Mouse (Mus musculus): Measurements from ENCODE around the gene Glcci1. TPM values are rescaled to one million over a fixed set of nuclear protein-coding genes. Genes with fewer than 3 reads are reported as not detected.

The Glcci1 gene
- total and polyA plus RNA-seq, 3 experiments: 1.9 to 3.5 (median 2.4) TPM

DNA sequence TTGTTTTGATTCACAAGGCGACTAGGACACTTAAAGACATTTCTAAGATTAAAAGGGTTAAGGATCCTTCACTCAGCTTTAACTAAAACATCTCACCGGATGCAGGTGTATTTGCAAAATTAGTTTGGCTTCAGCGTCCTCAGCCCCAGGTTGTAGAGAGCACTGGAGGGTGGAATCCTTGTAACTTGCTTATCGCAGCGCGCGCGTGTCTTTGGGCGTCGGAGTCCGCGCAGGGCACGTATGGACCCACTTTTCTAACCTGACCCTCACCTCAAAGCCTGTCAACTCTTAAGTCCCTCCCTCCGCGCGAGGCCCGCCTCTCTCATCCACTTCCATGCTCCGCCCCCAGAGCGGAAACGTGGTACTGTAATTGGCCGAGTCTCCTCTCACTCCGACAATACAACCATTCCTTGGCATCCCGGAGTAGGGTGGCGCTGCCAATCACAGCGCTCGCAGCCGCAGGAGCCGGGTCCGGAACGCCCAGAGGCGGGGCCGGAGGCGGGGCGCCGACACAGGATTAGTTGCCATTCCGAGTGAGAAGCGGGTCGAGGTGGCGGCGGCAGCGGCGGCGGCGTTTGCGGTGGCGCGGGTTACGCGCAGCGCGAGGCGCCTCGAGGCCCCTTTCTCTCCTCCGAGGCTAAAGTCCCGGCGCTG is 390 bp upstream of the Glcci1 start:
- Histone ChIP-seq H3K27ac (ENCODE audit: insufficient read depth, low read depth) (peak overlapping the region; percentile 86), H3K4me2 (ENCODE audit: insufficient read depth, low read depth, poor library complexity, severe bottlenecking) (peak overlapping the region; percentile 98), H3K79me2 (replicated peaks; ENCODE audit: control insufficient read depth, extremely low read depth, insufficient read depth, poor library complexity, severe bottlenecking) (peaks cover 31% of the 10 kb centered on the region), H3K4me3 (replicated peaks in 1 of 3; ENCODE audit: low read depth in 2 of 3, low read length in 2 of 3, poor library complexity in 1 of 3) (peak overlapping the region; percentile 61 to 89 (median 81)), H3K9ac (ENCODE audit: insufficient read depth, low read depth) (peak overlapping the region; percentile 93), H3K4me1 (ENCODE audit: control insufficient read depth in 1 of 2, insufficient read depth in 2 of 2) (peaks cover 11 to 56% of the 10 kb centered on the region in 2 experiments), H3K36me3 (replicated peaks in 1 of 2; ENCODE audit: control insufficient read depth in 1 of 2, insufficient read depth in 1 of 2, low read length in 1 of 2) (no peaks in the 10 kb centered on the region), H3K27me3 (replicated peaks) (no peaks in the 10 kb centered on the region), H3K9me3 (replicated peaks; ENCODE audit: low read length) (no peaks in the 10 kb centered on the region)
- in situ Hi-C loops (cut with MboI; ENCODE audit: low pct_ligation_motif_present, low pct_unique_long_range_greater_than_20kb, low sequenced_read_pairs): loop anchor here (10.0 kb wide), 1 partner anchor 154 kb away; no protein-coding TSS in a partner anchor
- dilution Hi-C loops (cut with MboI; ENCODE audit: extremely low pct_ligation_motif_present, extremely low pct_unique_long_range_greater_than_20kb, low sequenced_read_pairs): no loop called here
- peak; percentile 99 for DNase-seq (ENCODE audit: extremely low read depth)
- no peak for TF ChIP-seq SMC3 (IDR thresholded peaks at IDR 0.05; ENCODE audit: low read depth, low read length)
- TF ChIP-seq ZC3H11A (IDR thresholded peaks at IDR 0.05; ENCODE audit: low read depth, low read length): no peak
- peak; percentile 48 for TF ChIP-seq NRF1 (IDR thresholded peaks at IDR 0.05; ENCODE audit: low read depth, low read length)
- TF ChIP-seq JUN (IDR thresholded peaks at IDR 0.05; ENCODE audit: insufficient read depth, low read depth, low read length): no peak
- 0 out of 2 replicates have a peak, but pooled peaks have one; percentile 51 for TF ChIP-seq MYC (IDR thresholded peaks at IDR 0.05; ENCODE audit: low read depth, low read length)
- peak; percentile 59 for TF ChIP-seq MXI1 (IDR thresholded peaks at IDR 0.05; ENCODE audit: low read depth, low read length)
- TF ChIP-seq USF1 (IDR thresholded peaks at IDR 0.05; ENCODE audit: low read depth, low read length): no peak
- TF ChIP-seq KAT2A (IDR thresholded peaks at IDR 0.05; ENCODE audit: insufficient replicate concordance, low read length): peak; percentile 37; the same call in 1 of the 2 replicates
- no peak for TF ChIP-seq USF2 (conservative IDR thresholded peaks at IDR 0.05; ENCODE audit: low read depth, low read length)
- 0 out of 2 replicates have a peak, but pooled peaks have one; percentile 57 for TF ChIP-seq CHD1 (IDR thresholded peaks at IDR 0.05; ENCODE audit: low read depth, low read length)
- TF ChIP-seq SIN3A (IDR thresholded peaks at IDR 0.05; ENCODE audit: low read length): peak; percentile 77; the same call in 1 of the 2 replicates
- TF ChIP-seq ELF1 (IDR thresholded peaks at IDR 0.05; ENCODE audit: low read depth, low read length): peak; percentile 72
- no peak for TF ChIP-seq JUND (conservative IDR thresholded peaks at IDR 0.05; ENCODE audit: low read depth, low read length)
- TF ChIP-seq E2F4 (IDR thresholded peaks at IDR 0.05; ENCODE audit: insufficient replicate concordance, low read depth, low read length): 0 out of 2 replicates have a peak, but pooled peaks have one; percentile 33
- peak; percentile 65 for TF ChIP-seq HCFC1 (IDR thresholded peaks at IDR 0.05; ENCODE audit: low read depth, low read length)
- 0 out of 2 replicates have a peak, but pooled peaks have one; percentile 4 for TF ChIP-seq MEF2A (IDR thresholded peaks at IDR 0.05; ENCODE audit: borderline replicate concordance, low read depth, low read length)
- TF ChIP-seq POLR2AphosphoS2 (IDR thresholded peaks at IDR 0.05; ENCODE audit: low read depth, low read length): 0 out of 2 replicates have a peak, but pooled peaks have one; percentile 61
- peak; percentile 88 for TF ChIP-seq NELFE (IDR thresholded peaks at IDR 0.05; ENCODE audit: low read depth, low read length)
- peak; percentile 93 for TF ChIP-seq ZMIZ1 (IDR thresholded peaks at IDR 0.05; ENCODE audit: low read depth, low read length)
- TF ChIP-seq ETS1 (conservative IDR thresholded peaks at IDR 0.05; ENCODE audit: low read depth, low read length): 0 out of 2 replicates have a peak, but pooled peaks have one; percentile 15
- TF ChIP-seq TCF12 (IDR thresholded peaks at IDR 0.05; ENCODE audit: low read depth, low read length): peak; percentile 96
- no peak for TF ChIP-seq ZNF384 (IDR thresholded peaks at IDR 0.05; ENCODE audit: low read depth, low read length)
- TF ChIP-seq CTCF (conservative IDR thresholded peaks at IDR 0.05 in 1 of 2, IDR thresholded peaks at IDR 0.05 in 1 of 2; ENCODE audit: low read depth in 2 of 2, low read length in 2 of 2): no peak
- 0 out of 2 replicates have a peak, but pooled peaks have one; percentile 52 for TF ChIP-seq MAZ (IDR thresholded peaks at IDR 0.05; ENCODE audit: low read depth, low read length)
- no peak for TF ChIP-seq RAD21 (IDR thresholded peaks at IDR 0.05; ENCODE audit: low read depth, low read length)
- TF ChIP-seq MAX (IDR thresholded peaks at IDR 0.05; ENCODE audit: low read length): peak; percentile 70
- TF ChIP-seq RCOR1 (conservative IDR thresholded peaks at IDR 0.05; ENCODE audit: low read depth, low read length): 0 out of 2 replicates have a peak, but pooled peaks have one; percentile 27
- TF ChIP-seq MAFK (IDR thresholded peaks at IDR 0.05; ENCODE audit: insufficient replicate concordance, low read length): no peak
- TF ChIP-seq EP300 (IDR thresholded peaks at IDR 0.05; ENCODE audit: low read length): 0 out of 2 replicates have a peak, but pooled peaks have one; percentile 23
- TF ChIP-seq CHD2 (IDR thresholded peaks at IDR 0.05; ENCODE audit: low read length): peak; percentile 92
- TF ChIP-seq BHLHE40 (IDR thresholded peaks at IDR 0.05; ENCODE audit: low read depth, low read length): 0 out of 2 replicates have a peak, but pooled peaks have one; percentile 11
- peak; percentile 78 for TF ChIP-seq TBP (conservative IDR thresholded peaks at IDR 0.05; ENCODE audit: low read depth, low read length)
- TF ChIP-seq ZKSCAN1 (IDR thresholded peaks at IDR 0.05; ENCODE audit: borderline replicate concordance, low read depth, low read length): no peak
- peak; percentile 28; the same call in 1 of the 2 replicates for TF ChIP-seq IRF4 (IDR thresholded peaks at IDR 0.05; ENCODE audit: low read depth, low read length)
- TF ChIP-seq GABPA (IDR thresholded peaks at IDR 0.05; ENCODE audit: insufficient replicate concordance, low read depth, low read length): no peak
- TF ChIP-seq POLR2A (IDR thresholded peaks at IDR 0.05; ENCODE audit: low read depth, low read length): peak; percentile 89
- peak; percentile 65; the same call in 1 of the 2 replicates for TF ChIP-seq UBTF (IDR thresholded peaks at IDR 0.05; ENCODE audit: low read depth, low read length)
- TF ChIP-seq PAX5 (IDR thresholded peaks at IDR 0.05; ENCODE audit: low read length): no peak
